Mouse (Mus musculus) lung, embryonic 15.5 days (tissue): Measurements from ENCODE around the gene Olfr1378. TPM values are rescaled to one million over a fixed set of nuclear protein-coding genes. Genes with fewer than 3 reads are reported as not detected.

Experiments
- ATAC-seq: fragments of 200-750 bp; cut with Nextera tagmentation; 2 replicates; pipeline ENCODE4 v1.8.0; 2017; ENCODE audit warnings: moderate number of reproducible peaks, borderline replicate concordance; ENCODE audit not compliant: low FRiP score, low TSS enrichment; ENCODE audit errors: extremely low read depth
- H3K27ac ChIP-seq: fragments of 300-500 bp; sonication (generic); 2 replicates; pipeline ENCODE4 v1.5.1; 2015; ENCODE audit warnings: moderate library complexity, mild to moderate bottlenecking, inconsistent platforms
- H3K27me3 ChIP-seq: fragments of 300-500 bp; sonication (generic); 2 replicates; pipeline ENCODE4 v1.6.1; 2015; ENCODE audit warnings: inconsistent platforms
- H3K36me3 ChIP-seq: fragments of 300-500 bp; sonication (generic); 2 replicates; pipeline ENCODE4 v1.6.1; 2015; ENCODE audit warnings: inconsistent platforms
- H3K4me1 ChIP-seq: fragments of 300-500 bp; sonication (generic); 2 replicates; pipeline ENCODE4 v1.6.1; 2015; ENCODE audit warnings: inconsistent platforms
- H3K4me2 ChIP-seq: fragments of 300-500 bp; sonication (generic); 2 replicates; pipeline ENCODE4 v1.6.1; 2015; ENCODE audit warnings: inconsistent platforms, mild to moderate bottlenecking, moderate library complexity
- H3K4me3 ChIP-seq: fragments of 300-500 bp; sonication (generic); 2 replicates; pipeline ENCODE4 v1.5.1; 2015; ENCODE audit warnings: mild to moderate bottlenecking, inconsistent platforms
- H3K9ac ChIP-seq: fragments of 300-500 bp; sonication (generic); 2 replicates; pipeline ENCODE4 v1.6.1; 2015; ENCODE audit warnings: inconsistent platforms
- H3K9me3 ChIP-seq: fragments of 300-500 bp; sonication (generic); 2 replicates; pipeline ENCODE4 v1.6.1; 2016; ENCODE audit warnings: inconsistent platforms
- WGBS: fragments of 180-500 bp; shearing (Covaris S2); methylation state at CpG from one replicate; pipeline ENCODE4 v1.1.7; 2015; 5-methylcytosine and 5-hydroxymethylcytosine counted together
- polyA plus RNA-seq: library from polyadenylated mRNA; unstranded; fragments of >200 nt; fragmentation: Nextera tagmentation; extraction: Ambion mirVana; gene quantifications from 2 replicates; pipeline ENCODE4 v1.2.1, GENCODE M21; 2015

Olfr1378 gene
- polyA plus RNA-seq, 1 experiment from 2014 or later = not detected

DNA sequence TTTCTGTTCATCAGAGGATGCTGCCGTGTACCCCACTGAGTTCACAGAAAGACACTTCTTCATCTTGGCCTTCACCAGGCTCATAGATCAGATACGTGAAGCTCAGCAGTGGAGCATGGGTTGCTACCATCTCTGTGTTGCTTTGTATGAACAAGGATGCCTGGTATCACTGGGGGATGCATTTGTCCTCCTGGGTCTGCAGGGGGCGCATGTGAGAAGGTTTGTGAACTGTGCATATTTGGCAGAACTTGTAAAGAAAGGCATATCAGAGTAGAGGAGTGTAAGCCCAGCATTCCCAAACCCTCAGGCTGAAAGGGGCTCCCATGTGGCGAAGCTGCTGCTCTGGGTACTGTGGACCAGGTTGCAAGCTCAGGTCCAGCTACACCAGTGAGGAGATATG lies 10.9 kb downstream of the Olfr1378 start:
- Histone ChIP-seq H3K4me2 (no peak overlapping the region), H3K36me3 (no peaks in the 10 kb centered on the region), H3K9me3 (no peaks in the 10 kb centered on the region), H3K4me1 (no peaks in the 10 kb centered on the region), H3K4me3 (no peak overlapping the region), H3K27ac (no peak overlapping the region), H3K9ac (no peak overlapping the region), H3K27me3 (no peaks in the 10 kb centered on the region)
- no peak for ATAC-seq
- 61% methylated on average over 4 of the region's 4 CpGs for WGBS

DNA sequence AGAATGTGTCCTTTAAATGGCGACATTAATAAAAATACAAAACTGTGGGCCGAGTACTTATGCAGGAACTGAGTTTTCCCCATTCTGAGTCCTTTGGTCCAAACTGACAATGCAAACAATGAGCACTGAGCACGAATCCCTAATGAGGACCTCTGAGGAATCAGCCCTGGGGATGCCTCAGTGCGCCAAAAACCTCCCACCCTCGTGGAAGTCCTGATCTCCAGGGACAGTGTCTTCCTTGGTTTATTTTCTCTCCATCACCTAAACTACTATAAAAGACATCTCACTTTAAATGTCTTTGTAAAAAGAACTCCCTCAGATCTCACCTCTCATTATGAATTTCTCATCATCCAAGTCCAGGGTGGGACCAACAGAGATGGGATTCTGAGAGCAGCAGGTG lies 15.3 kb downstream of the Olfr1378 start, which contains the start of gene Olfr1377:
Gene Olfr1377 (plus strand): TSS at position 301 of the 400 bp plus-strand sequence.
- no peak for ATAC-seq
- 56% methylated on average over 5 of the region's 5 CpGs for WGBS
- Histone ChIP-seq H3K9ac (no peak within 1 kb of the TSS), H3K4me1 (no peaks in the 10 kb centered on the region), H3K27me3 (no peaks in the 10 kb centered on the region), H3K36me3 (no peaks in the 10 kb centered on the region), H3K4me2 (no peak within 1 kb of the TSS), H3K9me3 (no peaks in the 10 kb centered on the region), H3K4me3 (no peak within 1 kb of the TSS), H3K27ac (no peak within 1 kb of the TSS)

DNA sequence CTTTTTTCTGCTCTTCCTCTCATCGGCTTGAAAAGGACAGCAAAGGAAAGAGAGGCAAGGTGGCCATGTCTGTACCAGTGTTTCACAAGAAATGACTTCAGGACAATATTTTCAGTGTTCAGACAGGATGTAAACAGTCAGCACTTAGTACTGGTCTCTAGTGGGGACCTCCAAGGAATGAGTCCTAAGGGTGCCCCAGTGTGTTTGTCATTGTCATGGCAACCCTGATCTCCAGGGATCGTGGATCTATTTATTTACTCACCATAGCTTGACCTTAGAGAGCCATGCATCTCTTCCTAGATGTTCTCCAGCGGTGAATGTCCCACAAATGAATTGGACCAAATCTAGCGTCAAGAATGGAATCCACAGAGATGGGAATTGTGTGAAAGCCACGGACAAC lies 37.0 kb downstream of the Olfr1378 start, which contains the start of gene Olfr51:
Gene Olfr51 (plus strand): TSS at position 301 of the 400 bp plus-strand sequence.
- no peak within 1 kb of the TSS for H3K9ac ChIP-seq
- H3K9me3 ChIP-seq = no peaks in the 10 kb centered on the region
- no peak within 1 kb of the TSS for H3K27ac ChIP-seq
- H3K4me2 ChIP-seq = no peak within 1 kb of the TSS
- H3K27me3 ChIP-seq = no peaks in the 10 kb centered on the region
- no peak for ATAC-seq
- no peak within 1 kb of the TSS for H3K4me3 ChIP-seq
- 61% methylated on average over 5 of the region's 5 CpGs for WGBS
- H3K4me1 ChIP-seq = no peaks in the 10 kb centered on the region
- no peaks in the 10 kb centered on the region for H3K36me3 ChIP-seq

DNA sequence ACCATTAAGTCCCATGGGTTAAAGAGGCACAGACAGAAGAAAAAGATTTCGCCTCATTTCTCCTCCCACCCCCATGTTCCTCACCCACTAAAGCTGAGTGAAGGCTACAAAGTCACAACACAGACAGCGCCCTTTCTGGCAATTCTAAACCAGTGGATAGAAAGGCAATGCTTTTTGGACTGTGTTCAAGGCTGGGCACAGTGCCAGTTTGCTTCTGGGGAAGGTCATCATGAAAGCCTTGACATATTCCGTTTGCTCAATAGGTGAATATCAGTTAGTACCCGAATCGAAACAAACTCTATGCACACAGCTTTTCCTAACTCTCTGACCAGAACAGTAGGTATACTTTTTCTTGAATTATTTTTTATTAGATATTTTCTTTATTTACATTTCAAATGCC lies 45.5 kb downstream of the Olfr1378 start:
- no peak overlapping the region for H3K27ac ChIP-seq
- H3K4me1 ChIP-seq = no peaks in the 10 kb centered on the region
- H3K9ac ChIP-seq = no peak overlapping the region
- H3K4me2 ChIP-seq = no peak overlapping the region
- no peaks in the 10 kb centered on the region for H3K36me3 ChIP-seq
- H3K9me3 ChIP-seq = no peaks in the 10 kb centered on the region
- no peaks in the 10 kb centered on the region for H3K27me3 ChIP-seq
- H3K4me3 ChIP-seq = no peak overlapping the region
- WGBS = 33% methylated on average over 5 of the region's 5 CpGs
- no peak for ATAC-seq

DNA sequence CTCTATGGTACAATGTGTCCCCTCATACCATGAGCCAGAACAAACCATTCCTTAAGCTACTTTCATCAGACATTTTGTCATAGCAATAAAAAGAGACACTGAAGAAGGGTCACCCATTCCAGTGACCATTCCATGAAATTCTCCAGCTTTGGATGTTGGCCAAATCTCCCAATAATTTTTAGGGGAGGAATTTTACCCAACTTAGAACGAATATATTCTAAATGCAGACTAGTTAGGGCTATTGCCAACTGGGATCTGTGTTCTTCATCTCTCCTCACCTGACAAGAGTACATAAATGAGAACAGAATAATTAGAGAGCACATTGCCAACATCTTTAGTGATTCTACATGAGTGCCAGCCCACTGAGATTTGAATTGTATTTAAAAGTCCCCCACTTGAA lies 47.6 kb downstream of the Olfr1378 start, which contains the start of gene Olfr54:
Gene Olfr54 (plus strand): TSS at position 301 of the 400 bp plus-strand sequence.
- Histone ChIP-seq H3K9ac (no peak within 1 kb of the TSS), H3K27ac (no peak within 1 kb of the TSS), H3K36me3 (no peaks in the 10 kb centered on the region), H3K9me3 (no peaks in the 10 kb centered on the region), H3K4me1 (no peaks in the 10 kb centered on the region), H3K27me3 (no peaks in the 10 kb centered on the region), H3K4me3 (no peak within 1 kb of the TSS), H3K4me2 (no peak within 1 kb of the TSS)
- ATAC-seq = no peak
- WGBS = 31% methylated on average over 1 of the region's 1 CpGs

DNA sequence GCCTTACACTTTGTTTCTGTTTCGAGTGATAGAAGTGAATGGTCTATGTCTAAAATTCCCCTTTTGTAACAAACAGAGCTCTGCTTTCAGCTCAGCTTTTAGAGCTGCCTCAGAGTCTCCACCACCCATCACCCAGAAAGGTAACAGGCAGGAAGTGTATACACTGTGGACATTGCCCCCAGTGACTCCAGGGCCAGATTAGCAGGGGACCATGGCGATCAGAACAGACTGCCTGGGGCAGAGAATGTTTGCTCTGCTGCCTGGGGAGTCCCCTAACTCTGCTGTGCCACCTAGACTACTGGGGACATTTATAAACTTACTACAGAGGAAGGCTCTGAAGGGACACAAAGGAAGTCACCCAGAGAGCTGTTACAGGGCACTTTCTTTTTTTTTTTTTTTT lies 50.0 kb downstream of the Olfr1378 start:
- Histone ChIP-seq H3K4me2 (no peak overlapping the region), H3K9ac (no peak overlapping the region), H3K36me3 (no peaks in the 10 kb centered on the region), H3K4me1 (no peaks in the 10 kb centered on the region), H3K4me3 (no peak overlapping the region), H3K27ac (no peak overlapping the region), H3K27me3 (no peaks in the 10 kb centered on the region), H3K9me3 (no peaks in the 10 kb centered on the region)
- no peak for ATAC-seq
- WGBS = 40% methylated on average over 2 of the region's 2 CpGs

Other genes with a start within 250 kb of the Olfr1378 start
- gene Zfp354c, start 138.8 kb upstream of the Olfr1378 start, polyA plus RNA-seq = 21.5 and 23.9 TPM in 2 replicates
- gene Zfp879, start 125.0 kb upstream of the Olfr1378 start, polyA plus RNA-seq = 0.53 and 0.85 TPM in 2 replicates
- gene Grm6, start 115.8 kb upstream of the Olfr1378 start, polyA plus RNA-seq = 0.04 TPM in 1 of 2 replicates, not detected in the other
- gene Zfp454, start 78.9 kb upstream of the Olfr1378 start, polyA plus RNA-seq = 8.1 and 9.2 TPM in 2 replicates
- 13.0 and 13.3 TPM in 2 replicates for gene Zfp2, start 50.4 kb upstream of the Olfr1378 start, polyA plus RNA-seq
- 1.3 and 1.4 TPM in 2 replicates for gene Zfp354b, start 34.9 kb upstream of the Olfr1378 start, polyA plus RNA-seq
- gene 4933414I15Rik, start 22.8 kb upstream of the Olfr1378 start, polyA plus RNA-seq = not detected in 2 replicates
- not detected in 2 replicates for gene Prop1, start 12.8 kb upstream of the Olfr1378 start, polyA plus RNA-seq
- not detected in 2 replicates for gene Olfr1377, start 15.4 kb downstream of the Olfr1378 start, polyA plus RNA-seq
- not detected in 2 replicates for gene Olfr51, start 37.1 kb downstream of the Olfr1378 start, polyA plus RNA-seq
- gene Olfr54, start 47.7 kb downstream of the Olfr1378 start, polyA plus RNA-seq = not detected in 2 replicates
- gene Olfr1375, start 81.6 kb downstream of the Olfr1378 start, polyA plus RNA-seq = not detected in 2 replicates
- gene Zfp354a, start 92.7 kb downstream of the Olfr1378 start, polyA plus RNA-seq = 7.8 and 10.2 TPM in 2 replicates